Mouse (Mus musculus): ENCODE data around the gene Aoc2.
"Not testable (repeated sequence)": the region's sequence is repeated elsewhere in the genome, so short reads cannot be mapped to it uniquely, and the experiment has no call there.

Gene Aoc2

DNA sequence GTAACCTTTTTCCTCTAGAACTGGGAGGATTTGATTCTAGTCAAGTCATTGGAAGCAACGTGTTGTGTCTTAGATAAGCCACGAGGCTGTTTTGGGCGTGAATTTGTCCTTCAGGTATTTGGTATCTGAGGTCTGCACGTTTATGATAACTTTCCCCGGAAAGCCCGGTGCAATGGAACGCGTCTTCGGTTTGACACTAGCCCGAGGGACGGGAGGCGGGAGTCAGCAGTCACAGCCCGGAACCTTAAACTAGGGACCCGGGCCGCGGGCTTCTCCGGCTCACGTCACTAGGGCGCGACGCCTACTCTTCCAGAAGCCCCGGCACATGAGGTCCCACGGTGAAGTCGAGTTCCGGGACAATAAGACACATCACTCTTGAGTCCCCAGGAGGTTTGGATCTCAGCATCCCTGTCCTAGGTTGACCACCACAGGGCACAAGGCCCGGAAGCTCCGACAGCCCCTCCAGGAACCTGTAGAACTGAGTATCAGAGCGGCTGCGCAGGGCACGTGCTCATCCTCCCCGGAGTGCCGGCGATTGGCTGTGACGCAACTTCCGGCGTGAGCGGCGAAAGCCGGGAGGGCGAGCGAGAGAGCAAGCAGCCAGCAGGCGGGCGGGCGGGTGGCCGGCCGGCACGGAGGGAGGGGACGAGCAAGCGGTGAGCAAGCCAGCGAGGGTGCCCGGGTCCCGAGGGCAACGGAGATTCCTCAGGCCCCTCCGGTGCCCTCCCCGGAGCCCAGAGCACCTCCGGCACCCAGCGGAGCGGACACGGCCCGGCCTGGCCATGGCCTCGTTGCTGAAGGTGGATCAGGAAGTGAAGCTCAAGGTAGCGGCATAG is 9.0 kb upstream of the Aoc2 start, which contains the start of gene Psme3:
TSS of gene Psme3 (plus strand) at position 549 of the 836 bp plus-strand sequence.
- DNase-seq (ENCODE audit: low read depth): peak; percentile 88

- DNase-seq (ENCODE audit: low read depth): peak; percentile 45
Observed at GRCm38 (mm10) chr11:101316501-101316917, 8.4 kb upstream of the Aoc2 start.

- no peak for DNase-seq (ENCODE audit: low read depth)
Observed at GRCm38 (mm10) chr11:101323609-101324008, 1.3 kb upstream of the Aoc2 start.

DNA sequence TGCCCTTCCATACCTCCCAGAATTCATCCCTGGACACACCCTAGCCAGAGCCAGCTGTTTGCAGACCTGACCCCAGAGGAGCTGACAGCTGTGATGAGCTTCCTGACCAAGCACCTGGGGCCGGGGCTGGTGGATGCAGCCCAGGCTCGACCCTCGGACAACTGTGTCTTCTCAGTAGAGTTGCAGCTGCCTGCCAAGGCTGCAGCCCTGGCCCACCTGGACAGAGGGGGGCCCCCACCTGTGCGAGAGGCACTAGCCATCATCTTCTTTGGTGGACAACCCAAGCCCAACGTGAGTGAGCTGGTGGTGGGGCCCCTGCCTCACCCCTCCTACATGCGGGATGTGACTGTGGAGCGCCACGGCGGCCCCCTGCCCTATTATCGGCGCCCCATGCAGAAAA is 338 bp downstream of the Aoc2 start:
- DNase-seq (ENCODE audit: low read depth): not testable (repeated sequence)

DNA sequence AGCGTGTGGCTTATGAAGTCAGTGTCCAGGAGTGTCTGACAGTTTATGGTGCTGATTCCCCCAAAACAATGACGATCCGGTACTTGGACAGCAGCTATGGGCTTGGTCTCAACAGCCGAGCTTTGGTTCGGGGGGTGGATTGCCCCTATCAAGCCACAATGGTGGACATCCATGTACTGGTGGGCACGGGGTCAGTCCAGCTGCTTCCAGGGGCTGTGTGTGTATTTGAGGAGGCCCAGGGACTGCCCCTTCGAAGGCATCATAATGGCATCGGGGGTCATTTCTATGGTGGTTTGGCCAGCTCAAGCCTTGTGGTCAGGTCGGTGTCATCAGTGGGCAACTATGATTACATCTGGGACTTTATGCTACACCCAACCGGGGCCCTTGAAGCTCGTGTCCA is 1.3 kb downstream of the Aoc2 start:
- DNase-seq (ENCODE audit: low read depth): no peak

GRCm38 (mm10) chr11:101327311-101327710 is 2.4 kb downstream of the Aoc2 start:
- no peak for DNase-seq (ENCODE audit: low read depth)

GRCm38 (mm10) chr11:101328941-101329635 is 4.2 kb downstream of the Aoc2 start:
- no peak for DNase-seq (ENCODE audit: low read depth)

DNA sequence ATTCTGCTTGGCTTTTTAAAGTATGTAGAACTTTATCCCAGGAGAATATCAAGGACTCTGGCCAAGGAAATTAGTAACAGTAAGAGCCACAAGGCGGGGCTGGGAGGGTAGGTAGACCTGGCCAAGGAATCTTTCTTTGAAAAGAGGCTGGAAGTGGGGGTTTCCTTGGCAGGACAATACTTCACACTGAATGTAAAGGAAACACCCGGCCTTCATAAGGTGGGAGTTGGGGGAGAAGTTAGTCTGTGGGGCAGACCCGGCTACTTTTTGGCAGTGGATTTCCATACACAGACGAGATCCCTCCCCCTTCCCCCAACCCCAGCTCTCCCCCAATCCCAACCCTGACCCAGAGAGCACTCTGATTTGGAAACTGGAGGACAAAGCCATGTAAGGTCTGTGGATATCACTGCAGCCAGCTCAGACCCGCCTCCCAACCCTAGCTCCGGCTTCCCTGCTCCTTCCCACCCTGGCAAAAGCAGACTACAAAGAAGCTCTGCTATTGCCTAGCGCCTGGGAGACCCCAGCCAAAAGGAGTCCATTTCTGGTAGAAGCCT is 5.6 kb downstream of the Aoc2 start, which contains the start of gene Aoc3:
TSS of gene Aoc3 (plus strand) at position 235 of the 554 bp plus-strand sequence.
- no peak for DNase-seq (ENCODE audit: low read depth)

- not testable (repeated sequence) for DNase-seq (ENCODE audit: low read depth)
Observed at GRCm38 (mm10) chr11:101330961-101331360, 6.1 kb downstream of the Aoc2 start.

DNA sequence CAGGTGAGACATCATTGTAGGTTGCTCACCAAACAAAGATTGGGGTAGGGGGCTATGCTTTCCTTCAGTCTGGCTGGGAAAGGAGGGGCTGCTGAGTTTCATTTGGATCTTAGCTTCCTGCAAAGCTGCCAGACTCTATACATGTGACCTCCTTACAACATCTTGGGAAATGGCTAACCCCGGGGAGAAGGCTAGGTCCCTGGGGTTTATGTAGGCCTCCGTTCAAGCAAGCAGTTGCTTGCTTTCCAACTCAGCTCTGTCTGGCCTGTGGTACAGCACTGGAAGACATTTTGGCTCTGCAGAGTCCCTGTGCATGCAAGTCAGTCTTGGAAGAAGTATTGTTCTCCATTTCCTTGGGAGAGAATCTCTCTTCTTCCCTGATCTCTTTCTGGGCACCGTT is 7.7 kb downstream of the Aoc2 start:
- DNase-seq (ENCODE audit: low read depth): no peak

- no peak for DNase-seq (ENCODE audit: low read depth)
Observed at GRCm38 (mm10) chr11:101334023-101334422, 9.2 kb downstream of the Aoc2 start.

DNA sequence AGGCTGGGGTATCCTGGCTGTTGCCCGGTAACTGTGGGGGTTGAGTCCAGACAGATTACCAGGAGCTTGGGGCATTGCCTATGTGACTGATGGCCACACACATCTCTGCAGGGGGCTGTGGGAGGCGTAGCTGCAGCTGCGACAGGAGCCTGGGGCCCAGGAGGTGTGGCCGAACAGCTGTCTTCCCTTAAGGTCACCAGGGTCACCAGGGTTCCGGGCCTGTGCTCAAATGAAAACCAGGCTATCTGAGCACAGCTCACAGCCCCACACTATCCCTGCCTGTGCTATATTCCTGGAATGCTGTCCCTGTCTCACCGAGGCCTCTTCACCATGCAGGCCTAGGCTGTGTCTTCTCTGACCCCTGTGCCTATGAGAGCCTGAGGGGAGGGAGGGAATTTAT is 9.7 kb downstream of the Aoc2 start:
- DNase-seq (ENCODE audit: low read depth): no peak

- no peak for DNase-seq (ENCODE audit: low read depth)
Observed at GRCm38 (mm10) chr11:101335685-101336084, 10.8 kb downstream of the Aoc2 start.

- DNase-seq (ENCODE audit: low read depth): peak; percentile 57
Observed at GRCm38 (mm10) chr11:101338123-101338760, 13.4 kb downstream of the Aoc2 start.

DNA sequence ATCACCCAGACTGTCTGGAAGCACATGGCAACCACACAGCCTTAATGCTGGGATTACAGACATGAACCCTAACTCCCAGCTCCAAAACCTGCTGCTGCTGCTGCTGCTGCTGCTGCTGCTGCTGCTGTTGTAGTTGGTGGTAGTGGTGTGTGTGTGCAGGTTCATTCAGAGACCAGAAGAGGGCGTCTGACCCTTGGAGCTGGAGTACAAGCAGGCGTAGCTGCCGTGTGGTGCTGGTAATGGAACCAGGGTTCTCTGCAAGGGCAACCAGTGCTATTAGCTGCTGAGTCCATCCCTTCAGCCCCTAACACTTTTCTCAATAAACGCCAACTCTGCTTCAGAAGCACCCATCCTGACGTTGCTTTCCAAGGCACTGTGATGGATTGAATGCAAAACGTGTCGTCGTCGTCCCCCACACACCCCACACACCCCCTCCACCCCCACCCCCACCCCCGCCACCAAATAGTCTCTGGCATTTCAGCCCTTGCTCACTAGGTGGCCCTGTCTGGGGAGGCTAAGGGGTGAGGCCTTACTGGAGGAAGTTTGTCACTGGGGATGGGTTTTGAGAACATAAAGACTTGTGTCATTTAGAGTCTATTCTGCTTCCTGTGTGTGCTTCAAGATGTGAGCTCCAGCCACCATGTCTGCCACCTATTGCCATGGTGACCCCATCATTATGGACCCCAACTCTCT is 22.4 kb downstream of the Aoc2 start:
- DNase-seq (ENCODE audit: low read depth): no peak

DNA sequence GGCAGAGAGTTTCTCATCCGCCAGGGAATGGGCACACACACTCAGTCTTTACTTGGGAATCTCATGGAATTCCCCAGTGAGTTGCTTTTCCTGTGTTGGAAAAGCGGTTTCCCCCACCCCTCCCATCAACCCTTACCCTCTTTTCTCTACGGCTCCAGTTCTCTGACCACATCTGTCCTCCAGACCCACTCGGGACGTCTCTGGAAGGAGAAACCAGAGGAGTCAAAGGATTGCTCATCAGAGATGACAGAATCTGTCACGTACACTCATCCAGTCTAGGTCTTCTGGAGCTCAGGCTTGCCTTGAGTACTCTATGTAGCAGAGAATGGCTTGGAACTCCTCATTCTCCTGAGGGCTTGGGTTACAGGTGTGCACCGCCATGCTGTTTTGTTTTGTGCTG is 23.9 kb downstream of the Aoc2 start:
- DNase-seq (ENCODE audit: low read depth): no peak

DNA sequence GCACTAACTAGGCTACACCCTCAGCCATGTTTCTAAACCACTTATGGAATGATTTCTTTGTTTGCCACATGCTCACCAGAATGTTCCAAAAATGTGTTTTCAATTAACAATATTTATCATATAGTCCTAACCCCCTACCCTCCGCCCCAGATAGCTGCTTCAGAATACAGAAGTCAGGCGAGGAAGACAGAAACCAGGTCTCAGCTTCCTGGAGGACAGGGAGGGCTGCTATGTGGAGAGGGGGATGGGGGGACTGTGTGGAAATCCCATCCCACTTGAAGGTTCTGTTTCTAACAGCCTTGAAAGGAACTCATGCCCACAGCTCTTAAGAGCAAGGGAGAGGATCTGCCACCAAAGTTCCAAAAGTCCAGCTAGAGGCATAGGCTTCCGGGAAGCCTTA is 24.4 kb downstream of the Aoc2 start:
- no peak for DNase-seq (ENCODE audit: low read depth)

DNA sequence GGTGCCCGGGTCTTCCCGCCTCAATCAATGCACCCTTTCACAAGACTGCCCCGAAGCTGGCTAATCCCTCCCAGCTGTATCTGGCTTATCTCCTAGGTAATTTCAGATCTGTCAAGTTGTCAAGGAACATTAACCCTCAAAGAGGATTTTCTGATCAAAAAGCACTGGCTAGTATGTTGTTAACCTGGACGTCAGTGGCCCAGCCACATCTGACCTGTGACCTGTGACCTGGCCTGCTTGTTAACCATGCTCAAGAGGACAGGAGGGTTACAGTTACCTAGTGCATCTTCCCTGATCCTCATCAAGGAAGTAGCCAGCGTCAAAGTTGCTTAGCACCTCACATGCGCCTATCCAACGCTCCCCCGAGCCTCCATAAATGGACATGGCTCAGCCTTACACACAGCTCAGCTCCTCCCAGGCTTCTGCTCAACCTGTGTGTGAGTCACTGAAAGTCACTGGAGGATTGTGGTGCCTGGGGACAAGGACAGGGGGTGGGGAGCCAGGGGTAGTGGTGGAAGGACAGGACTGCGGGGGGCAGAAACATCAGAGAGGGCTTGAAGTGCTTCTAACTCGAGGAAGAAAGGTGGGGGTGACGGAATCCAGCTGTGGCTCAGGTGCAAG is 26.3 kb downstream of the Aoc2 start:
- no peak for DNase-seq (ENCODE audit: low read depth)

DNA sequence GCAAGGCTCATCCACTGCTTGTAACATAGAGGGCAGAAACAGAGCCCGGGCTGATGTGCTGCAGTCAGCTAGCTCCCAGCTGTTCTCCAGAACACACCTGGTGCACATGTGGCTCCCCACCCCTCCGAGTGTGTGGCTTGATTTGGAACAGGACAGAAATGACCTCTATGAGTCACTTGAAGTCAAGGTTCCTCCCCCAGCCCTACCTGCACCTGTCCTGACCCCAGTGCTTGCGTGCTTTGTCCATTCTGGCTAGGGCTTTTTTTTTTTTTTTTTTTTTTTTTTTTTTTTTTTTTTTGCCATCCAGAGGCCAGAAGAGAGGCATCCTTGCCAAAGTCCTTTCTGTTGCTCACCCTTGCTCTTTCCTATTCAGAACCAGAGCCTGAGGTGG is 26.9 kb downstream of the Aoc2 start:
- no peak for DNase-seq (ENCODE audit: low read depth)

GRCm38 (mm10) chr11:101353436-101353835 is 28.6 kb downstream of the Aoc2 start:
- DNase-seq (ENCODE audit: low read depth): no peak

DNA sequence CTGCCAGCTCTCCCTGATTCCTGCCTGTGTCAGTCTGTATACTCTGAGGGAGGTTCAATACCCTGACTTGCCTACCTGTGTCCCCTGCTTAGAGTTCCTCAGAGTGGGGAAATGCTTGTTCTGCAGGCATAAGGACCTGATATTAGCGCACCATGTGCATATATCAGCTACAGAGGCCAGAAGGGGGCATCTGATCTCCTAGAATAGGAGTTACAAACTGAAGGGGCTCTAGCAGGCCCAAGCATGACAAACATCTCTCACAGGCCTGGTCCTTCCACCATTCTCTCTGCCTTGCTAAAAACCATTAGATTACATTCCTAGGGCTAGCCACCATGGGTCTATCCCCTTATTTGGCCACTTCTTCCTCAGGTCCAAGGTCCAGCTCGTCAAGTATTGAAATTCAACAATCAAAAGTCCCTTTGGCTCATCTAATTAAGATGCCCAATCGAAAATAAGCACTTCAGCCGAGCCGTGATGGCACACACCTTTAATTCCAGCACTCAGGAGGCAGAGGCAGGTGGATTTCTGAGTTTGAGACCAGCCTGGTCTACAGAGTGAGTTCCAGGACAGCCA is 29.7 kb downstream of the Aoc2 start:
- no peak for DNase-seq (ENCODE audit: low read depth)

Measured in c-Kit-positive CD71-negative TER-119-negative erythroid progenitor cells, embryonic 14.5 days (primary cell).